Mouse (Mus musculus): ENCODE measurements around the gene Slc28a1.
A peak's percentile ranks its signal among the peaks of the same experiment; 100 is the strongest.
"Not testable (repeated sequence)": the region's sequence is repeated elsewhere in the genome, so short reads cannot be mapped to it uniquely, and the experiment has no call there.

Gene Slc28a1

GRCm38 (mm10) chr7:81169351-81169750 is 54.8 kb downstream of the Slc28a1 start:
- DNase-seq (ENCODE audit: low spot score in 2 of 2), result no peak

- no peak for DNase-seq (ENCODE audit: low spot score in 2 of 2)
Measured at GRCm38 (mm10) chr7:81173931-81174330, 59.3 kb downstream of the Slc28a1 start.

- no peak for DNase-seq (ENCODE audit: low spot score in 2 of 2)
Measured at GRCm38 (mm10) chr7:81174654-81175053, 60.1 kb downstream of the Slc28a1 start.

GRCm38 (mm10) chr7:81176187-81176769 is 61.7 kb downstream of the Slc28a1 start:
- DNase-seq (ENCODE audit: low spot score in 2 of 2), result no peak

GRCm38 (mm10) chr7:81179494-81179893 is 64.9 kb downstream of the Slc28a1 start:
- no peak for DNase-seq (ENCODE audit: low spot score in 2 of 2)

- no peak for DNase-seq (ENCODE audit: low spot score in 2 of 2)
Measured at GRCm38 (mm10) chr7:81182492-81183175, 68.0 kb downstream of the Slc28a1 start.

GRCm38 (mm10) chr7:81183181-81183580 is 68.6 kb downstream of the Slc28a1 start:
- DNase-seq (ENCODE audit: low spot score in 2 of 2), result no peak

GRCm38 (mm10) chr7:81184136-81184535 is 69.5 kb downstream of the Slc28a1 start:
- DNase-seq (ENCODE audit: low spot score in 2 of 2), result no peak

- no peak for DNase-seq (ENCODE audit: low spot score in 2 of 2)
Measured at GRCm38 (mm10) chr7:81184651-81185050, 70.1 kb downstream of the Slc28a1 start.

- not testable (repeated sequence) for DNase-seq (ENCODE audit: low spot score in 2 of 2)
Measured at GRCm38 (mm10) chr7:81186036-81186435, 71.4 kb downstream of the Slc28a1 start.

- no peak for DNase-seq (ENCODE audit: low spot score in 2 of 2)
Measured at GRCm38 (mm10) chr7:81189180-81189579, 74.6 kb downstream of the Slc28a1 start.

- DNase-seq (ENCODE audit: low spot score in 2 of 2), result no peak
Measured at GRCm38 (mm10) chr7:81195509-81195908, 80.9 kb downstream of the Slc28a1 start.

- no peak for DNase-seq (ENCODE audit: low spot score in 2 of 2)
Measured at GRCm38 (mm10) chr7:81196796-81197195, 82.2 kb downstream of the Slc28a1 start.

- no peak for DNase-seq (ENCODE audit: low spot score in 2 of 2)
Measured at GRCm38 (mm10) chr7:81198538-81198937, 83.9 kb downstream of the Slc28a1 start.

- DNase-seq (ENCODE audit: low spot score in 2 of 2), result no peak
Measured at GRCm38 (mm10) chr7:81199109-81199508, 84.5 kb downstream of the Slc28a1 start.

- no peak for DNase-seq (ENCODE audit: low spot score in 2 of 2)
Measured at GRCm38 (mm10) chr7:81199757-81200156, 85.2 kb downstream of the Slc28a1 start.

GRCm38 (mm10) chr7:81202389-81202788 is 87.8 kb downstream of the Slc28a1 start:
- DNase-seq (ENCODE audit: low spot score in 2 of 2), result no peak

- not testable (repeated sequence) for DNase-seq (ENCODE audit: low spot score in 2 of 2)
Measured at GRCm38 (mm10) chr7:81203576-81203975, 89.0 kb downstream of the Slc28a1 start.

GRCm38 (mm10) chr7:81208944-81209343 is 94.3 kb downstream of the Slc28a1 start:
- DNase-seq (ENCODE audit: low spot score in 2 of 2), result peak; percentile 25 to 35

- no peak for DNase-seq (ENCODE audit: low spot score in 2 of 2)
Measured at GRCm38 (mm10) chr7:81209979-81210685, 95.5 kb downstream of the Slc28a1 start.

- DNase-seq (ENCODE audit: low spot score in 2 of 2), result no peak
Measured at GRCm38 (mm10) chr7:81211760-81212159, 97.2 kb downstream of the Slc28a1 start.

- peak in 1 of 2 experiments; percentile 4 for DNase-seq (ENCODE audit: low spot score in 2 of 2)
Measured at GRCm38 (mm10) chr7:81212261-81212681, 97.7 kb downstream of the Slc28a1 start.
